Mouse (Mus musculus) heart, embryonic 11.5 days (tissue): Measurements from ENCODE around the gene Lgals1. TPM values are rescaled to one million over a fixed set of nuclear protein-coding genes. Genes with fewer than 3 reads are reported as not detected.

Experiments
- microRNA-seq: library from miRNA; unstranded; fragments of <30 nt; microRNA quantifications from one replicate; pipeline ENCODE4, GENCODE M21; 2016; ENCODE audit warnings: borderline number of aligned reads
- polyA plus RNA-seq: library from polyadenylated mRNA; unstranded; fragments of >200 nt; fragmentation: Nextera tagmentation; extraction: Ambion mirVana; gene quantifications from 2 replicates; pipeline ENCODE4 v1.2.1, GENCODE M21; 2014

The Lgals1 gene
- polyA plus RNA-seq, 1 experiment from 2014 or later: 566 TPM

Small RNA genes within 50 kb of the gene (microRNA-seq; reads per million reads assigned to microRNA genes)
- 0.41 reads per million for gene Mir6955

Other genes with a start within 250 kb of the Lgals1 start
- not detected in 2 replicates for gene Elfn2, start 208.0 kb upstream of the Lgals1 start, polyA plus RNA-seq
- gene Mfng, start 153.2 kb upstream of the Lgals1 start, polyA plus RNA-seq: 3.0 and 3.7 TPM in 2 replicates
- 3.7 and 4.2 TPM in 2 replicates for gene Card10, start 123.7 kb upstream of the Lgals1 start, polyA plus RNA-seq
- 24.1 and 29.7 TPM in 2 replicates for gene Cdc42ep1, start 84.1 kb upstream of the Lgals1 start, polyA plus RNA-seq
- gene Lgals2, start 71.2 kb upstream of the Lgals1 start, polyA plus RNA-seq: 0.49 TPM in 1 of 2 replicates, not detected in the other
- 29.3 and 31.7 TPM in 2 replicates for gene Gga1, start 49.5 kb upstream of the Lgals1 start, polyA plus RNA-seq
- 0.23 and 0.47 TPM in 2 replicates for gene Gm49510, start 27.1 kb upstream of the Lgals1 start, polyA plus RNA-seq
- 25.0 and 29.3 TPM in 2 replicates for gene Sh3bp1, start 27.0 kb upstream of the Lgals1 start, polyA plus RNA-seq
- gene Pdxp, start 12.8 kb upstream of the Lgals1 start, polyA plus RNA-seq: 24.3 and 25.7 TPM in 2 replicates
- 43.6 and 51.4 TPM in 2 replicates for gene Nol12, start 8.2 kb downstream of the Lgals1 start, polyA plus RNA-seq
- 49.5 and 57.8 TPM in 2 replicates for gene Triobp, start 21.0 kb downstream of the Lgals1 start, polyA plus RNA-seq
- 74.6 and 178 TPM in 2 replicates for gene H1f0, start 101.7 kb downstream of the Lgals1 start, polyA plus RNA-seq
- gene Galr3, start 115.2 kb downstream of the Lgals1 start, polyA plus RNA-seq: not detected in 2 replicates
- gene Ankrd54, start 136.2 kb downstream of the Lgals1 start, polyA plus RNA-seq: 28.2 and 28.7 TPM in 2 replicates
- 166 and 189 TPM in 2 replicates for gene Eif3l, start 148.5 kb downstream of the Lgals1 start, polyA plus RNA-seq
- gene Micall1, start 182.2 kb downstream of the Lgals1 start, polyA plus RNA-seq: 11.9 and 13.6 TPM in 2 replicates
- 284 and 297 TPM in 2 replicates for gene Polr2f, start 214.3 kb downstream of the Lgals1 start, polyA plus RNA-seq
- 7.1 and 8.2 TPM in 2 replicates for gene 1700088E04Rik, start 214.5 kb downstream of the Lgals1 start, polyA plus RNA-seq
- 1.1 and 1.3 TPM in 2 replicates for gene Sox10, start 238.5 kb downstream of the Lgals1 start, polyA plus RNA-seq